Mouse (Mus musculus) erythroblast, embryonic 14.5 days (primary cell): Measurements from ENCODE around the gene Gm1604a. TPM values are rescaled to one million over a fixed set of nuclear protein-coding genes. Genes with fewer than 3 reads are reported as not detected.
"Not testable (repeated sequence)": the region's sequence is repeated elsewhere in the genome, so short reads cannot be mapped to it uniquely, and the experiment has no call there.

ENCODE experiments used
- H3K27me3 ChIP-seq: 2 replicates; pipeline ENCODE4 v1.6.1; 2012; ENCODE audit warnings: inconsistent platforms; ENCODE audit not compliant: control insufficient read depth
- H3K36me3 ChIP-seq: 2 replicates; pipeline ENCODE4 v1.6.1; 2012; ENCODE audit warnings: mild to moderate bottlenecking, inconsistent platforms; ENCODE audit not compliant: control insufficient read depth
- H3K4me1 ChIP-seq: 2 replicates; pipeline ENCODE4 v1.6.1; 2012; ENCODE audit warnings: inconsistent platforms; ENCODE audit not compliant: control insufficient read depth
- H3K4me3 ChIP-seq: replicated peaks from 2 replicates; pipeline ENCODE3; 2012; ENCODE audit warnings: moderate library complexity, mild to moderate bottlenecking, inconsistent platforms
- H3K9me3 ChIP-seq: 2 replicates; pipeline ENCODE4 v1.6.1; 2012; ENCODE audit warnings: low read length, inconsistent platforms, mixed read lengths; ENCODE audit not compliant: control insufficient read depth
- polyA plus RNA-seq: library from polyadenylated mRNA; stranded (reverse); fragments of >175 nt; gene quantifications from 2 replicates; pipeline ENCODE4 v1.2.3, GENCODE M21; 2012

Gene Gm1604a
- polyA plus RNA-seq, 1 experiment, result not detected

DNA sequence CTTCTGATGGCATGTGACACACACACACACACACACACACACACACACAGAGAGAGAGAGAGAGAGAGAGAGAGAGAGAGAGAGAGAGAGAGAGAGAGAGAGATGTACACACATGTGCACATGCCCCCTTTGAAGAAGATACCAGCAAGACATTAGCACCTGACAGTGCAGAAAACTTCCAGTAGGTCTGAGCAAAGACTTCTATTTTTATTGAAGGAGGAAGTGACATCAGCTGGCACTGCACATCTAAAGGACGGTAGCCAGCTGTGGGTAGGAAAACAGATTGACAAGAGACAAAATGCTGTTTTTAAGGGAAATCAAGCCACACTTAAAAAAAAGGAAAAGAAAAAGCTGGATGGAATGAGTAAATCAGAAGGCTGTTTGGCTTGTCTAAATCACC lies 11.2 kb upstream of the Gm1604a start:
- H3K4me3 ChIP-seq, H3K4me1 ChIP-seq, H3K27me3 ChIP-seq, H3K9me3 ChIP-seq, H3K36me3 ChIP-seq: not testable (repeated sequence)

DNA sequence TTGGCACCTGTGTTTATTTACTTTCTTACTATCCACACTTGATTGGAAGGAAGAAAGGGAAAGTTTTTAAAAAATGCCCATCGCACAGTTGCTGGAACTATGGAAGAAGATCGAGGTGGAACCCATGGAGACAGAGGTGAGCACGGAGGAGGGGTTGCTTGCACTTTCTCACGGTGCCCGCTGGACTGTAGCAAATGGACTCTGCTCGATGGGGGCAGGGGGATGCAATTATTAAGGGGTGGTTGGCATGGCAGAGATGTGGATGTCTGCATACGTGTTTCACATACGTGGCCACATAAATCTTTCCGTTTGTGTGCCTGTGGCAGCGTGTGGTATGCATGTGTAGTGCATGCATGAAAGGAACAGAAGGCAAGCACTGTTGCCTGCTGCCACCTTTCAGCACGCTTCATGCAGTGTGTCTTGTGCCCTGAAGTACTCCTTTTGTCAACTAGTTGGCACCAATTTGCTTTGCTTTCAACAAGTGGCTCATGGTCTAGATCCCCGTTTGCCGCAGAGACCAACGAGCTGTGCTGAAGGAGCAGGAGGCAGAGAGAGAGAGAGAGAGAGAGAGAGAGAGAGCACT lies 487 bp downstream of the Gm1604a start:
- H3K4me3 ChIP-seq, H3K9me3 ChIP-seq, H3K27me3 ChIP-seq, H3K36me3 ChIP-seq, H3K4me1 ChIP-seq: not testable (repeated sequence)

DNA sequence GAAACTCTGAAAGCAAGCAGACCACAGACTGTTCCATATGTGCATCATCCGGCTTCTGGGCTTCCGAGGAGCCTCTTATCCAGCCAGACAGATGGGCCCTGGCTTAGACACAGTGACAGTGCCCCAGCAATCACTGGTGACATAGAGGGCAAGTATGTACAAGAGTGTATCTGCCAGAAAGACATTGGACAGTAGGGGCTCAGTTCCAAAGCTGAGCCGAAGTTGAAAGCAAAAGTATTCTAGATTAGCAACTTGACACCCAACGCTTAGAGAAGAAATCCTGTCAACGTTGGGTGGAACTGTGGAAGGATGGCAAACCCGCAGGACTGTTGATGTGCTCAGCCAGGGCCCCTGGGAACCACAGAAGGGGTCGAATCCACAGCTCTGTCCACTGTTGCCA lies 4.8 kb downstream of the Gm1604a start:
- H3K27me3 ChIP-seq, H3K4me1 ChIP-seq, H3K4me3 ChIP-seq, H3K9me3 ChIP-seq, H3K36me3 ChIP-seq: not testable (repeated sequence)

GRCm38 (mm10) chr17:7030622-7031174 lies 5.3 kb downstream of the Gm1604a start:
- H3K36me3 ChIP-seq, H3K4me1 ChIP-seq, H3K4me3 ChIP-seq, H3K27me3 ChIP-seq, H3K9me3 ChIP-seq: not testable (repeated sequence)

DNA sequence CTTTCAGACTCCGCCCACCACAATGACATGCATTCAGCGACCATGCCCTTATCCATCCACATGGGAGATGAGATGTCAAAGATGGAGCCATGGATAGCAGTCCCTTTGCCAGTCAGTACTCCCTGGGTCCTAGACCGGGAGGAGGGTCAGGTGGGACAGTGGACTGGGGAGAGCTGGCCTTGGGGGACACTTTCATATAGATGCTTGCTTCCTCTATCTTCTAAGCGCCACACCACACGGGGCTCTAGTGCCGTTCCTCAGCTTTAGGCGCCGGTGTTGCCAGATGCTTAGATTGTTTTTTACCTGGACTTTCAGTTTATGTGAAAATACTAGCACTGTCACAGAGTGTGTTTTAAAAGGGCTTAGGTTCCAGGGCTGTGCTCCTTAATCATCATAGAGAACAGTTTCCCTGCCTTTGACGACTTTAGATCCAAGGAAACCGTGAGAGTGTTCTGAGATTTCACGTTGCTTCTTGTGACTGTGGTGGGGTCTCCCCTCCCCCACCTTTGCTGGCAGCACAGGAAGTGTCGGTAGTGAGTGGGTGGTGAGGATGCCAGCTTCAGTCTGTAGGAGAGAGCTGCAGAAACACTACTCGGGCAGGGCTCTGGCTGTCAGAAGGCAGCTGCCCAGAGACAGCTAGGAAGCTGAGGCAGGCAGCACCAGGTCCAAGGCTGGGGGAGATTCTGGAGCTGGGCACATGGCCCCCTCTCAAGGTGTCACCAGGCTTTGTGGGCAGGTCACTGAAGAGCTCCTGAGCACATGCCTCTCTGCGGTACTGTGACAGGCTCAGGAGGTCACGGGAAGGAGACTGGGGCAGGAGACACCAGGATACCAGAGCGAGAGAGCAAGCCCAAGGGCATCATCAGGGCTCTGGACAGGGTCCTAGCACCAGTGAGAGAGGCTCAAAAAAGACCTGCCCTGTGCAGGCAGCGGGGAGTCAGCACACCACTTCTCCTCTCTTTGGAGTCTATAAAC lies 8.1 kb downstream of the Gm1604a start:
- H3K4me3 ChIP-seq, H3K9me3 ChIP-seq, H3K4me1 ChIP-seq, H3K27me3 ChIP-seq, H3K36me3 ChIP-seq: not testable (repeated sequence)

DNA sequence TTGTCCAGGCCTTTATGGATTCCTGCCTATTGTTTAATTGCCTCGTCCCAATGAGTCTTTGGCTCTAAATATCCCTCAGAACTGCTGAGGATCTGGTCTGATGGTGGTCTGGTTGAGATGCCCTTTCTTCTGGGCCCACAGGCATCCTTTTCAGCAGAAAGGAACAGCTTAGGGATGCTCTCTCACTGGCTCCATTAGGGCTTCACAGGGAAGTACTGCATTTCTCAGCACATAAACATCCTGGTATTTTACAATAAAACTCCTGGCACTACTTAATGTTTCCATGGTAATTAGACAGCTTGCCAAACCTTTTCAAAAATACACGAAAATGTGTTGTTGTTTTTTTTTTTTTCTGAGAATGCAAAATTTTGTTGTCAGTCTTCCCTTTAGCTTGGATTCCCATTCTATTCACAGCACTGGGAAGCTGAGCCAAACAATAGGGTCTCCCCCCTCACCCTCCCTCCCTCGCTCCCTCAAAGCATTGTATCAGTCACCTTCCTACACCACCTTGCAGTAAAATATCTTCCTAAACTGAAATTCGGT lies 43.7 kb downstream of the Gm1604a start:
- not testable (repeated sequence) for H3K9me3 ChIP-seq, H3K36me3 ChIP-seq, H3K27me3 ChIP-seq, H3K4me1 ChIP-seq, H3K4me3 ChIP-seq

GRCm38 (mm10) chr17:7069561-7070240 lies 44.3 kb downstream of the Gm1604a start:
- H3K4me1 ChIP-seq, H3K27me3 ChIP-seq, H3K4me3 ChIP-seq: not testable (repeated sequence)

GRCm38 (mm10) chr17:7074494-7074893 lies 49.1 kb downstream of the Gm1604a start:
- H3K4me1 ChIP-seq, H3K27me3 ChIP-seq, H3K36me3 ChIP-seq, H3K4me3 ChIP-seq, H3K9me3 ChIP-seq: not testable (repeated sequence)

More at GRCm38 (mm10) chr17:7069561-7070240, 44.3 kb downstream of the Gm1604a start:
- not testable (repeated sequence) for H3K9me3 ChIP-seq, H3K36me3 ChIP-seq

DNA sequence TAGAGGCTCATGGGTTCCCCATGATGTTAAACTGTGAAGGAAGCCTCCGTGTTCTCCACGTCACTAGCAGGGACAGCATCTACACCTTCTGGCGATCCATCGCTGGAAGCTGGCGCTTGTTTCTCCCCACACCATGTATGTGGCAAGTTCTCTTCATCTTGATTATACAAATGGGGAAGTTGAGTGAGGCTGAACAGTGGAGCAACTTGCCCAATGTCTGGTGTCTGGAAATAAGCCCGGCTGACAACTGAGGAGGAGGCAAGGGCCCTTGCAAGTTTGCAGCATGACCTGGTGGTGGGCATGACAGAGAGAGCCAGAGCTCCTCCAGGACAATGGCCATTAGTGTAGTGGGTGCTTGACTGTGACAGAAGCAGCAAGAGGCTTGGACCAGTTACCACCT lies 50.2 kb downstream of the Gm1604a start:
- H3K27me3 ChIP-seq, H3K36me3 ChIP-seq, H3K9me3 ChIP-seq, H3K4me3 ChIP-seq, H3K4me1 ChIP-seq: not testable (repeated sequence)

DNA sequence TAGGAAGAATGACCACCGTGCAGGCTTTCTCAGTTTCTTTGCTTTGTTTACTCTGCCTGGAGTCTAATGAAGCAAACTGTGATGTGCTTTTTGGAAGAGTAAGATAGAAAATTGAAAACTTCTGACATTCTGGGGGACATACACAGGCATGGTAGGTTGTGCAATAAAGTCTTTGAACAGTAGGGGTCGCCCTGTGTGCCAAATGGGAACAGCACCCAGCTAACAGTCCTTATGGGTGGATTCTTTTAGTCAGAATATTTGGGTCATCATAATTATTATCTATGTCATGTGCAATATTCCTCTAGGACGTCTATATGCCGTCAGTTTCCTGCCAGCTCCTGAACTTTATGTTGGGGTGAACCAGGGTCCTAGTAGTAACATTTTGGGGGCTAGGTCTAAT lies 54.2 kb downstream of the Gm1604a start:
- H3K36me3 ChIP-seq, H3K27me3 ChIP-seq, H3K4me3 ChIP-seq, H3K9me3 ChIP-seq, H3K4me1 ChIP-seq: not testable (repeated sequence)

GRCm38 (mm10) chr17:7084523-7084922 lies 59.2 kb downstream of the Gm1604a start:
- H3K4me1 ChIP-seq, H3K36me3 ChIP-seq, H3K27me3 ChIP-seq, H3K9me3 ChIP-seq, H3K4me3 ChIP-seq: not testable (repeated sequence)

DNA sequence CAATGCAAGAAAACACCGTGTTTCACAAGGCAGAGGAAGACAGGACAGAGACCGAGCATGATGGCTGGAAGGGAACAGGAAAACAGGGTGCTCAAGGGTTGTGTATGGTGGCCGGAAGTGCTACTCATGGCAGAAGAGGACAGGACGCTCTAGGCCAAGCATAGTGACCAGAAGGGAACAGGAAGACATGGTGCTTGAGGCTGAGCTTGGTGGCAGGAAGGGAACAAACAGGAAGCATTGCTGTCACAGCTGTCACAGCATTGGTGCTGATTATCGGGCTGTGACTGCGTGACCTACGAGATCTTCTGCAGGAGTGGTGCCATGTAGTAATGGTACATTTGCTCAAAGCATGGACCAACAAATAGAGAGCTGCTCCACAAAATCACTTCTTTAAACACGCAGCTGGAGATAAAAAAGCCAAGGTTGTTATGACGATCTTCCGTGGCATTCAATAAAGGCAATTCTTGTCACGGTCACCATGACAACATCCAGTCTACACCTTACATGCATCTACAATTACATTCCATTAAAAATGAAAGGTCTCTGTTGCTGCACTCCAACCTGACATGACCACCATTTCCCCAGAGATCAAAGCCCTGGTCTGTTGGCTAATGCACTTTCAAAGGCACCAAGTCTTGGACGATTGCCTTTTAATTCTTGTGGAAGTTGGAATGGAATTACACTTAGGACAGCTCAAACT lies 60.3 kb downstream of the Gm1604a start:
- not testable (repeated sequence) for H3K9me3 ChIP-seq, H3K4me1 ChIP-seq, H3K4me3 ChIP-seq, H3K27me3 ChIP-seq, H3K36me3 ChIP-seq

DNA sequence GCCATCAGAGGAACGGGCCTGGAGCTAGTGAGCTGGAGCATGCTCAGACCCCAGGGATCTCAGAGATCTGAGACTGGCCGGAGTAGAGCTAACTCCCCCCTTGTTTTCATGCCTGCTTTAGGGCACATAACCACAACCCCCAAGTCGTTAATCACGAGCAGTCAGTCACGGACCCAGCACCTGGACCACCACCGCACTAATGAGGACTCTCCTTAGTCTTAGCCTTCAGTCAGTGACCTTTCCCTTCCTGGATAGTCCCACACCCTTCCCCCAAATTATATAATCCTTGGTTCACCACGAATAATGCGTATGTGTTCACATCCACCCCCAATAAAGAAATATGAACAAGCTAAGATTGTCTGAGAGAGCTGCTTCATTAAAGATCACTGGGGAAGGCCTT lies 61.5 kb downstream of the Gm1604a start:
- not testable (repeated sequence) for H3K4me1 ChIP-seq, H3K36me3 ChIP-seq

More for the DNA sequence above, 61.5 kb downstream of the Gm1604a start:
- not testable (repeated sequence) for H3K9me3 ChIP-seq, H3K27me3 ChIP-seq, H3K4me3 ChIP-seq
